Mouse (Mus musculus): ENCODE measurements around the gene Hus1b. TPM values are rescaled to one million over a fixed set of nuclear protein-coding genes. Genes with fewer than 3 reads are reported as not detected.

Gene Hus1b
- total and polyA plus RNA-seq, 2 experiments from 2014 or later = 0.63 TPM; not detected in 1

GRCm38 (mm10) chr13:30953580-30953979, 6.0 kb upstream of the Hus1b start:
- no peaks in the 10 kb centered on the region for H3K4me1 ChIP-seq (ENCODE audit: insufficient read depth, low read length)
- no peaks in the 10 kb centered on the region for H3K27me3 ChIP-seq (ENCODE audit: insufficient read depth, low read length)
- no peak for TF ChIP-seq CTCF (IDR thresholded peaks at IDR 0.05; ENCODE audit: low read depth)
- H3K9ac ChIP-seq (replicated peaks; ENCODE audit: low read length) = no peak overlapping the region
- no peak overlapping the region for H3K4me2 ChIP-seq (ENCODE audit: low read depth, low read length)
- H3K4me3 ChIP-seq (ENCODE audit: low read length) = no peak overlapping the region
- WGBS = 81% methylated on average over 1 of the region's 1 CpGs
- no peaks in the 10 kb centered on the region for H3K9me3 ChIP-seq (ENCODE audit: low read length)
- ATAC-seq (no peak), DNase-seq (ENCODE audit: low spot score) (no peak)
- H3K36me3 ChIP-seq (ENCODE audit: insufficient read depth, low read length) = no peaks in the 10 kb centered on the region
- no peak overlapping the region for H3K27ac ChIP-seq

GRCm38 (mm10) chr13:30952044-30952443, 4.5 kb upstream of the Hus1b start:
- WGBS = 93% methylated on average over 2 of the region's 2 CpGs
- Histone ChIP-seq H3K27ac (no peak overlapping the region), H3K9me3 (ENCODE audit: low read length) (no peaks in the 10 kb centered on the region), H3K4me3 (ENCODE audit: low read length) (no peak overlapping the region), H3K27me3 (ENCODE audit: insufficient read depth, low read length) (no peaks in the 10 kb centered on the region), H3K4me1 (ENCODE audit: insufficient read depth, low read length) (no peaks in the 10 kb centered on the region), H3K4me2 (ENCODE audit: low read depth, low read length) (no peak overlapping the region), H3K36me3 (ENCODE audit: insufficient read depth, low read length) (no peaks in the 10 kb centered on the region), H3K9ac (replicated peaks; ENCODE audit: low read length) (no peak overlapping the region)
- TF ChIP-seq CTCF (IDR thresholded peaks at IDR 0.05; ENCODE audit: low read depth) = no peak
- DNase-seq (ENCODE audit: low spot score) = no peak
- ATAC-seq = no peak

GRCm38 (mm10) chr13:30949181-30949580, 1.6 kb upstream of the Hus1b start:
- H3K9me3 ChIP-seq (ENCODE audit: low read length) = no peaks in the 10 kb centered on the region
- H3K4me2 ChIP-seq (ENCODE audit: low read depth, low read length) = no peak overlapping the region
- WGBS = 96% methylated on average over 9 of the region's 9 CpGs
- no peak for DNase-seq (ENCODE audit: low spot score)
- no peaks in the 10 kb centered on the region for H3K36me3 ChIP-seq (ENCODE audit: insufficient read depth, low read length)
- H3K27ac ChIP-seq = no peak overlapping the region
- no peak for ATAC-seq
- no peaks in the 10 kb centered on the region for H3K27me3 ChIP-seq (ENCODE audit: insufficient read depth, low read length)
- no peaks in the 10 kb centered on the region for H3K4me1 ChIP-seq (ENCODE audit: insufficient read depth, low read length)
- TF ChIP-seq CTCF (IDR thresholded peaks at IDR 0.05; ENCODE audit: low read depth) = no peak
- H3K4me3 ChIP-seq (ENCODE audit: low read length) = no peak overlapping the region
- no peak overlapping the region for H3K9ac ChIP-seq (replicated peaks; ENCODE audit: low read length)

- WGBS = 95% methylated on average over 15 of the region's 15 CpGs
- Histone ChIP-seq H3K27ac (no peak overlapping the region), H3K36me3 (ENCODE audit: insufficient read depth, low read length) (no peaks in the 10 kb centered on the region), H3K9ac (replicated peaks; ENCODE audit: low read length) (no peak overlapping the region), H3K4me2 (ENCODE audit: low read depth, low read length) (no peak overlapping the region), H3K4me3 (ENCODE audit: low read length) (no peak overlapping the region), H3K4me1 (ENCODE audit: insufficient read depth, low read length) (no peaks in the 10 kb centered on the region), H3K27me3 (ENCODE audit: insufficient read depth, low read length) (no peaks in the 10 kb centered on the region), H3K9me3 (ENCODE audit: low read length) (no peaks in the 10 kb centered on the region)
- no peak for DNase-seq (ENCODE audit: low spot score)
- ATAC-seq = no peak
- TF ChIP-seq CTCF (IDR thresholded peaks at IDR 0.05; ENCODE audit: low read depth) = no peak
These were observed 430 bp downstream of the Hus1b start for GRCm38 (mm10) chr13:30947129-30947528.

- H3K4me2 ChIP-seq (ENCODE audit: low read depth, low read length) = no peak overlapping the region
- H3K27me3 ChIP-seq (ENCODE audit: insufficient read depth, low read length) = no peaks in the 10 kb centered on the region
- no peaks in the 10 kb centered on the region for H3K36me3 ChIP-seq (ENCODE audit: insufficient read depth, low read length)
- H3K4me1 ChIP-seq (ENCODE audit: insufficient read depth, low read length) = no peaks in the 10 kb centered on the region
- no peak overlapping the region for H3K27ac ChIP-seq
- no peak overlapping the region for H3K9ac ChIP-seq (replicated peaks; ENCODE audit: low read length)
- DNase-seq (ENCODE audit: low spot score) = no peak
- TF ChIP-seq CTCF (IDR thresholded peaks at IDR 0.05; ENCODE audit: low read depth) = no peak
- no peak overlapping the region for H3K4me3 ChIP-seq (ENCODE audit: low read length)
- ATAC-seq = no peak
- no peaks in the 10 kb centered on the region for H3K9me3 ChIP-seq (ENCODE audit: low read length)
These were observed 1.8 kb downstream of the Hus1b start for GRCm38 (mm10) chr13:30945788-30946187.

- Histone ChIP-seq H3K4me1 (ENCODE audit: insufficient read depth, low read length) (no peaks in the 10 kb centered on the region), H3K36me3 (ENCODE audit: insufficient read depth, low read length) (no peaks in the 10 kb centered on the region; the same call in 1 of the 2 replicates), H3K9me3 (ENCODE audit: low read length) (no peaks in the 10 kb centered on the region), H3K27ac (no peak overlapping the region), H3K27me3 (ENCODE audit: insufficient read depth, low read length) (no peaks in the 10 kb centered on the region), H3K4me2 (ENCODE audit: low read depth, low read length) (no peak overlapping the region), H3K9ac (replicated peaks; ENCODE audit: low read length) (no peak overlapping the region), H3K4me3 (ENCODE audit: low read length) (no peak overlapping the region)
- WGBS = 78% methylated on average over 6 of the region's 6 CpGs
- TF ChIP-seq CTCF (IDR thresholded peaks at IDR 0.05; ENCODE audit: low read depth) = no peak
- DNase-seq (ENCODE audit: low spot score) (no peak), ATAC-seq (no peak)
These were observed 14.6 kb downstream of the Hus1b start for GRCm38 (mm10) chr13:30932972-30933371.

GRCm38 (mm10) chr13:30931613-30932012, 15.9 kb downstream of the Hus1b start:
- Histone ChIP-seq H3K36me3 (ENCODE audit: insufficient read depth, low read length) (no peaks in the 10 kb centered on the region; the same call in 1 of the 2 replicates), H3K27ac (no peak overlapping the region), H3K4me2 (ENCODE audit: low read depth, low read length) (no peak overlapping the region), H3K9ac (replicated peaks; ENCODE audit: low read length) (no peak overlapping the region), H3K4me3 (ENCODE audit: low read length) (no peak overlapping the region), H3K27me3 (ENCODE audit: insufficient read depth, low read length) (no peaks in the 10 kb centered on the region), H3K4me1 (ENCODE audit: insufficient read depth, low read length) (no peaks in the 10 kb centered on the region), H3K9me3 (ENCODE audit: low read length) (no peaks in the 10 kb centered on the region)
- ATAC-seq (no peak), DNase-seq (ENCODE audit: low spot score) (no peak)
- WGBS = 86% methylated on average over 4 of the region's 4 CpGs
- no peak for TF ChIP-seq CTCF (IDR thresholded peaks at IDR 0.05; ENCODE audit: low read depth)
